20 mouse cellular contexts compared by ENCODE assay signal in the genomic region with DNA sequence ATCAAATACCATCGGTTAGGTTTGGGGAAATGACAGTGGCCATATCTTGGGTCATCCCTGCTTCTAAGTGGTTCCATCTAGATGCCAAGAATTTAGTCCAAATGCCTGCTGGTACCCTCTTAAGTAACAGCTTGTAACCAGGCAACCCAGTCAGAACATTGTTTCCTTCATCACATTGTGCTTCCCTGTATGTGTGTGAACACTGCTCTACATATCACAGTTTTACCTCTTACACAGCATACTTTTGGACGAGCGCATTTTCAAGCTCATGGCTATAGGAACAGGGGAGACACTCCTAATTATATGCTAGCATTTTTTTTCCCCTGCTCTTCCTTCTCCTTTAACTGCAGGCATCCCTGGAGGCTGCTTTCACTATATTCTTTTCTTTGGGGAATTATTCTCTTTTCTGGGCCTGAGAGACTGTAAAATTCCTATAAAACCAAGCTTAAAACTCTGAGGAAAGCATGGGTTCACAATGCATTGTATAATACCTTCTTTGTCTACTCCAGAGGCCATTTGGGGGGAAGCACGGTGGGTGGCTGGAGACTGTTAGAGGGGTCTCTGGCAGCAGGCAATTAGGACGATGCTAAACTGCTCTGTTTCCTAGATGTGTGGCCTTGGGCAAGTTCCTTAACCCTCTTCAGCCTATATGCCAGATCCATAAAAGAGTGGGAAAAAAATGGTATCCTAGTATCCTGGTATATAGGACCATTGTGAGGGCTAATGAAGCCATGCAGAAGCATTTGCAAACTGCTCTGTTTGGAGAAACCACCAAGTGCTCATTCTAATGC. TPM values are rescaled to one million over a fixed set of nuclear protein-coding genes. Genes with fewer than 3 reads are reported as not detected.
DNase-seq lines count a peak whose midpoint lies in the region; ATAC-seq lines count a peak whose summit lies in the region.
"Had no signal": no experiment of that assay in that cellular context is flagged by ENCODE, and none has a peak within 500 bp of the region (broad histone marks: within the 10 kb centered on the region; RNA-seq: fewer than 3 reads in every experiment).

No protein-coding gene starts in this region.

- 38% methylated on average over 5 of the region's 5 CpGs for WGBS in neural tube, embryonic 11.5 days
- 22% methylated on average over 5 of the region's 5 CpGs for WGBS in neural tube, embryonic 15.5 days
- 37% methylated on average over 5 of the region's 5 CpGs for WGBS in hindbrain, embryonic 14.5 days

- no peak overlapping the region for H3K4me3 ChIP-seq in neural tube, embryonic 11.5 days (ENCODE audit: low read depth, low read length)
- no peak overlapping the region for H3K4me3 ChIP-seq in neural tube, embryonic 15.5 days (replicated peaks)
- H3K4me3 ChIP-seq in hindbrain, embryonic 14.5 days (replicated peaks; ENCODE audit: low read length): no peak overlapping the region
- H3K4me3 ChIP-seq: embryonic facial prominence, embryonic 12.5 days; gastrocnemius, adult 2 months; heart, adult 2 months; hindbrain, embryonic 15.5 days had no signal

- peak; percentile 54 for DNase-seq in embryo, embryonic 11 days
- DNase-seq in embryo, embryonic 9.5 days (ENCODE audit: extremely low spot score): no peak
- peak; percentile 60 for DNase-seq in neural tube, embryonic 11.5 days (ENCODE audit: low spot score)
- no peak for DNase-seq in hindbrain, embryonic 14.5 days (ENCODE audit: low spot score)
- peak; percentile 82 for DNase-seq in retina, postnatal 1 day
- DNase-seq in left cerebral cortex, postnatal 14 days (ENCODE audit: low spot score in 2 of 2): no peak
- DNase-seq in adrenal gland, postnatal 14 days: no peak
- DNase-seq: cerebellum, postnatal 14 days; gastrocnemius, adult 2 months; heart, adult 2 months; kidney, adult 11 months; kidney, postnatal 10 days; layer of hippocampus, adult 9-11 months; liver; lung, adult 18-20 months; lung, postnatal 36 days; thymus, adult 18-20 months had no signal

- H3K36me3 ChIP-seq in neural tube, embryonic 11.5 days (ENCODE audit: control insufficient read depth, insufficient read depth, low read length): no peaks in the 10 kb centered on the region
- H3K36me3 ChIP-seq in neural tube, embryonic 15.5 days: no peaks in the 10 kb centered on the region
- H3K36me3 ChIP-seq in hindbrain, embryonic 14.5 days (replicated peaks; ENCODE audit: control insufficient read depth, insufficient read depth): no peaks in the 10 kb centered on the region
- H3K36me3 ChIP-seq: embryonic facial prominence, embryonic 12.5 days; hindbrain, embryonic 15.5 days had no signal

- H3K27ac ChIP-seq in neural tube, embryonic 11.5 days (ENCODE audit: low read depth, low read length): peak overlapping the region; percentile 76
- no peak overlapping the region for H3K27ac ChIP-seq in neural tube, embryonic 15.5 days (replicated peaks)
- H3K27ac ChIP-seq in hindbrain, embryonic 14.5 days: no peak overlapping the region
- H3K27ac ChIP-seq: embryonic facial prominence, embryonic 12.5 days; gastrocnemius, adult 2 months; heart, adult 2 months; hindbrain, embryonic 15.5 days had no signal

- no peaks in the 10 kb centered on the region for H3K9me3 ChIP-seq in neural tube, embryonic 11.5 days (ENCODE audit: control insufficient read depth, low read length)
- H3K9me3 ChIP-seq in neural tube, embryonic 15.5 days (replicated peaks): no peaks in the 10 kb centered on the region
- no peaks in the 10 kb centered on the region for H3K9me3 ChIP-seq in hindbrain, embryonic 14.5 days (ENCODE audit: control insufficient read depth, low read length)
- H3K9me3 ChIP-seq: embryonic facial prominence, embryonic 12.5 days; hindbrain, embryonic 15.5 days had no signal

- peak; percentile 84 for ATAC-seq in neural tube, embryonic 11.5 days (ENCODE audit: insufficient read depth, low FRiP score, low TSS enrichment)
- no peak for ATAC-seq in neural tube, embryonic 15.5 days (ENCODE audit: low FRiP score)
- ATAC-seq in hindbrain, embryonic 14.5 days (ENCODE audit: low FRiP score): peak; percentile 40; the same call in 1 of the 2 replicates

- intact Hi-C loops in left cerebral cortex, postnatal 14 days (cut with DNase I): no loop called here

- peaks cover 25% of the 10 kb centered on the region for H3K4me1 ChIP-seq in neural tube, embryonic 11.5 days (ENCODE audit: control insufficient read depth, insufficient read depth, low read length)
- peaks cover 21% of the 10 kb centered on the region for H3K4me1 ChIP-seq in neural tube, embryonic 15.5 days
- H3K4me1 ChIP-seq in hindbrain, embryonic 14.5 days (replicated peaks; ENCODE audit: control insufficient read depth, insufficient read depth, low read length): peaks cover 12% of the 10 kb centered on the region; the same call in 1 of the 2 replicates

- no peak overlapping the region for H3K4me2 ChIP-seq in neural tube, embryonic 11.5 days (ENCODE audit: low read depth)
- no peak overlapping the region for H3K4me2 ChIP-seq in neural tube, embryonic 15.5 days
- no peak overlapping the region for H3K4me2 ChIP-seq in hindbrain, embryonic 14.5 days (replicated peaks)
- H3K4me2 ChIP-seq: embryonic facial prominence, embryonic 12.5 days; hindbrain, embryonic 15.5 days had no signal

- H3K27me3 ChIP-seq in neural tube, embryonic 11.5 days (ENCODE audit: control insufficient read depth, insufficient read depth, low read length): no peaks in the 10 kb centered on the region
- no peaks in the 10 kb centered on the region; the same call in 1 of the 2 replicates for H3K27me3 ChIP-seq in neural tube, embryonic 15.5 days (replicated peaks)
- H3K27me3 ChIP-seq in hindbrain, embryonic 14.5 days (ENCODE audit: control insufficient read depth, insufficient read depth, low read length): no peaks in the 10 kb centered on the region
- H3K27me3 ChIP-seq: hindbrain, embryonic 15.5 days had no signal

- no peak overlapping the region for H3K9ac ChIP-seq in neural tube, embryonic 11.5 days (ENCODE audit: low read length)
- H3K9ac ChIP-seq in neural tube, embryonic 15.5 days (replicated peaks): no peak overlapping the region
- H3K9ac ChIP-seq in hindbrain, embryonic 14.5 days: no peak overlapping the region
- H3K9ac ChIP-seq: embryonic facial prominence, embryonic 12.5 days; hindbrain, embryonic 15.5 days had no signal

RNA-seq across cellular contexts. Expression of gene Cryzl2, which starts 5.4 kb away (rescaled TPM):
- 7.4 and 7.5 TPM in 2 replicates for polyA plus RNA-seq in neural tube, embryonic 11.5 days (2014; fragmentation: Nextera tagmentation; extraction: Ambion mirVana)
- 6.5 and 8.6 TPM in 2 replicates for polyA plus RNA-seq in neural tube, embryonic 15.5 days (2015; fragmentation: Nextera tagmentation; extraction: Ambion mirVana)
- 7.6 and 9.9 TPM in 2 replicates for polyA plus RNA-seq in hindbrain, embryonic 14.5 days (2014; fragmentation: Nextera tagmentation; extraction: Ambion mirVana)
- 1 to 10 TPM; 3.0 to 4.8 TPM for total RNA-seq in left cerebral cortex, postnatal 14 days (2021)
- 30.0 and 36.9 TPM in 2 replicates for total RNA-seq in adrenal gland, postnatal 14 days (2021)

RNA-seq across cellular contexts. Expression of gene Rasal2, which starts 40.6 kb away (rescaled TPM):
- polyA plus RNA-seq in neural tube, embryonic 11.5 days (2014; fragmentation: Nextera tagmentation; extraction: Ambion mirVana): 18.1 and 19.8 TPM in 2 replicates
- polyA plus RNA-seq in neural tube, embryonic 15.5 days (2015; fragmentation: Nextera tagmentation; extraction: Ambion mirVana): 34.2 and 39.1 TPM in 2 replicates
- 42.1 and 45.5 TPM in 2 replicates for polyA plus RNA-seq in hindbrain, embryonic 14.5 days (2014; fragmentation: Nextera tagmentation; extraction: Ambion mirVana)
- 10 to 100 TPM; 62.9 to 77.3 TPM for total RNA-seq in left cerebral cortex, postnatal 14 days (2021)
- total RNA-seq in adrenal gland, postnatal 14 days (2021): 17.2 and 20.2 TPM in 2 replicates

RNA-seq across cellular contexts. Expression of gene Sec16b, which starts 53.6 kb away (rescaled TPM):
- 2.1 and 2.4 TPM in 2 replicates for polyA plus RNA-seq in neural tube, embryonic 11.5 days (2014; fragmentation: Nextera tagmentation; extraction: Ambion mirVana)
- polyA plus RNA-seq in neural tube, embryonic 15.5 days (2015; fragmentation: Nextera tagmentation; extraction: Ambion mirVana): 0.45 and 1.5 TPM in 2 replicates
- polyA plus RNA-seq in hindbrain, embryonic 14.5 days (2014; fragmentation: Nextera tagmentation; extraction: Ambion mirVana): 0.60 and 0.79 TPM in 2 replicates
- total RNA-seq in left cerebral cortex, postnatal 14 days (2021): under 1 TPM; 0.70 to 0.72 TPM
- total RNA-seq in adrenal gland, postnatal 14 days (2021): 1.4 and 4.7 TPM in 2 replicates

Comparison
In these comparisons a context has a peak if more than half of its experiments do, and no peak if none do; other contexts are left out.
1. DNase-seq: peak in embryo, embryonic 11 days (single experiment), neural tube, embryonic 11.5 days (single experiment) and retina, postnatal 1 day (single experiment); none in embryo, embryonic 9.5 days (single experiment), hindbrain, embryonic 14.5 days (single experiment), left cerebral cortex, postnatal 14 days (0 of 2) and adrenal gland, postnatal 14 days (single experiment).